Mouse (Mus musculus): Measurements from ENCODE around the gene Dtnbp1. TPM values are rescaled to one million over a fixed set of nuclear protein-coding genes. Genes with fewer than 3 reads are reported as not detected.
A peak's percentile ranks its signal among the peaks of the same experiment; 100 is the strongest.

Dtnbp1 gene
- polyA plus RNA-seq, 1 experiment from 2014 or later, result 133 TPM

GRCm38 (mm10) chr13:45031748-45032147 lies 29.8 kb upstream of the Dtnbp1 start:
- H3K9ac ChIP-seq (ENCODE audit: low read depth, low read length), result no peak overlapping the region
- H3K4me3 ChIP-seq (ENCODE audit: low read length), result no peak overlapping the region
- H3K9me3 ChIP-seq (ENCODE audit: control insufficient read depth, low read length), result no peaks in the 10 kb centered on the region
- no peaks in the 10 kb centered on the region for H3K36me3 ChIP-seq (ENCODE audit: control insufficient read depth, insufficient read depth, low read length)
- no peaks in the 10 kb centered on the region for H3K27me3 ChIP-seq (replicated peaks; ENCODE audit: control insufficient read depth, insufficient read depth, low read length)
- 75% methylated on average over 7 of the region's 7 CpGs for WGBS
- no peak overlapping the region for H3K27ac ChIP-seq (ENCODE audit: low read depth, low read length)
- no peaks in the 10 kb centered on the region for H3K4me1 ChIP-seq (ENCODE audit: control insufficient read depth, insufficient read depth, low read depth, low read length)
- no peak overlapping the region for H3K4me2 ChIP-seq (ENCODE audit: low read length)
- no peak for ATAC-seq

GRCm38 (mm10) chr13:45031314-45031713 lies 29.4 kb upstream of the Dtnbp1 start:
- Histone ChIP-seq H3K27ac (ENCODE audit: low read depth, low read length) (no peak overlapping the region), H3K36me3 (ENCODE audit: control insufficient read depth, insufficient read depth, low read length) (no peaks in the 10 kb centered on the region), H3K9me3 (ENCODE audit: control insufficient read depth, low read length) (no peaks in the 10 kb centered on the region), H3K4me3 (ENCODE audit: low read length) (no peak overlapping the region), H3K9ac (ENCODE audit: low read depth, low read length) (no peak overlapping the region), H3K4me2 (ENCODE audit: low read length) (no peak overlapping the region), H3K4me1 (ENCODE audit: control insufficient read depth, insufficient read depth, low read depth, low read length) (no peaks in the 10 kb centered on the region), H3K27me3 (replicated peaks; ENCODE audit: control insufficient read depth, insufficient read depth, low read length) (no peaks in the 10 kb centered on the region)
- WGBS, result 77% methylated on average over 10 of the region's 10 CpGs
- ATAC-seq, result no peak

DNA sequence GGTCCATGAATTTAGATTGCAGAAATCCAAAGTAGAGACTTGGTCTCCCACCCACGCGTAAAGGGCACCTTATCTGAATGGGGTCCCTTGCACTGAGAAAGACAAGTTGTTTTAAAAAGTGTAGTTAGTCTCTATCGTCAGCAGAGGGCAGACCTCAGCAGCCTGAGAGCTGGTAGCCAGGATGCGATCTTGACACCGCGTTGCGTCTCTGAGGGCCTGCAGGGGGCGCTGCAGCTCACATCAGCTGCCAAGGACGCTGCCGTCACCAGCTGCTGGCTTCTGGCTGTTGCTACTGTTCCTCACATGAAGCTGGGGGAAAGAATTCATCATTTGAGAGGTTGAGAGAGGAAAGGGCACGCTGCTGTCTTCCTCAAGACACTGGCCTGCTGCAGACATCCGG lies 28.9 kb upstream of the Dtnbp1 start:
- Histone ChIP-seq H3K4me2 (ENCODE audit: low read length) (no peak overlapping the region), H3K27ac (ENCODE audit: low read depth, low read length) (no peak overlapping the region), H3K27me3 (replicated peaks; ENCODE audit: control insufficient read depth, insufficient read depth, low read length) (no peaks in the 10 kb centered on the region), H3K9ac (ENCODE audit: low read depth, low read length) (no peak overlapping the region), H3K9me3 (ENCODE audit: control insufficient read depth, low read length) (no peaks in the 10 kb centered on the region), H3K36me3 (ENCODE audit: control insufficient read depth, insufficient read depth, low read length) (no peaks in the 10 kb centered on the region), H3K4me3 (ENCODE audit: low read length) (no peak overlapping the region), H3K4me1 (ENCODE audit: control insufficient read depth, insufficient read depth, low read depth, low read length) (no peaks in the 10 kb centered on the region)
- ATAC-seq, result peak; percentile 52
- WGBS, result 13% methylated on average over 12 of the region's 12 CpGs

DNA sequence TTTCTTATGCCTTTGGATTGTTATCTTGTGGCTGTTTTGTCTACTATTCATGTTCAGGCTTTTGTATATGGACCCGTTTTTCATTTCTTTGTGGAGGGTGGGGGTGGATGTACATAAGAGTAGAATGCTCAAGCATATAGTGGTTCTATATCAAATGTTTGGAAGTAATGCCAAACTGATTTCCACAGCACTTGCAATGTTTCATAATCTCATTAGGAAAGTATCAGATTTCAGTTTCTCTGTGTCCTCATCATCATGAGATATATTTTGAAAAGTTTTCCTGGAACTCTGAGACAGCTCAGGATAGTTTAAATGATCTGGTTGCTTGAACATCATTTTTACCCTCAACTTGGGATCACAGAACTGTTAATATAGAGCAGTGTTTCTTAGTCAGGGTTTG lies 27.8 kb upstream of the Dtnbp1 start:
- H3K27ac ChIP-seq (ENCODE audit: low read depth, low read length), result no peak overlapping the region
- H3K36me3 ChIP-seq (ENCODE audit: control insufficient read depth, insufficient read depth, low read length), result no peaks in the 10 kb centered on the region
- WGBS, result 90% methylated on average over 1 of the region's 1 CpGs
- H3K4me3 ChIP-seq (ENCODE audit: low read length), result no peak overlapping the region
- H3K4me1 ChIP-seq (ENCODE audit: control insufficient read depth, insufficient read depth, low read depth, low read length), result no peaks in the 10 kb centered on the region
- no peak overlapping the region for H3K9ac ChIP-seq (ENCODE audit: low read depth, low read length)
- no peaks in the 10 kb centered on the region for H3K9me3 ChIP-seq (ENCODE audit: control insufficient read depth, low read length)
- no peaks in the 10 kb centered on the region for H3K27me3 ChIP-seq (replicated peaks; ENCODE audit: control insufficient read depth, insufficient read depth, low read length)
- H3K4me2 ChIP-seq (ENCODE audit: low read length), result no peak overlapping the region
- no peak for ATAC-seq

DNA sequence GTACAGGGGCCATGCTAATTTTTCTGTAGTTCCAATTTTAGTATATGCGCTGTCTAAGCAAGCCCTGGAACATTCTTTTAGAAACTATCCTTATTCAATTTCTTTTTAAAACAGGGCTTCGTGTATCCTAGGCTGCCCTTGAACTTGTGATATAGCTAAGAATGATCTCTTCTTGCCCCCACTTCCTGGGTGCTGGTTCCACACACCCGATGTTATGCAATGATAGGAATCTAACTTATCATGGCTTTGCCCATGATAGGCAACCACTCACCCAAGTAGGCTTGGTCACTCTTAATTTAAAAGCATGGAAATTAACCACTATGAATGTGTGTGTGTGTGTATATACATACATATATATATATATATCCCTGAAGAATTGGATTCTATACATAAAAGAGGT lies 24.3 kb upstream of the Dtnbp1 start:
- Histone ChIP-seq H3K27ac (ENCODE audit: low read depth, low read length) (no peak overlapping the region), H3K9me3 (ENCODE audit: control insufficient read depth, low read length) (no peaks in the 10 kb centered on the region), H3K27me3 (replicated peaks; ENCODE audit: control insufficient read depth, insufficient read depth, low read length) (no peaks in the 10 kb centered on the region), H3K4me2 (ENCODE audit: low read length) (no peak overlapping the region), H3K4me1 (ENCODE audit: control insufficient read depth, insufficient read depth, low read depth, low read length) (no peaks in the 10 kb centered on the region), H3K4me3 (ENCODE audit: low read length) (no peak overlapping the region), H3K36me3 (ENCODE audit: control insufficient read depth, insufficient read depth, low read length) (no peaks in the 10 kb centered on the region), H3K9ac (ENCODE audit: low read depth, low read length) (no peak overlapping the region)
- 95% methylated on average over 3 of the region's 3 CpGs for WGBS
- no peak for ATAC-seq

GRCm38 (mm10) chr13:45024821-45025220 lies 22.9 kb upstream of the Dtnbp1 start:
- H3K9me3 ChIP-seq (ENCODE audit: control insufficient read depth, low read length), result no peaks in the 10 kb centered on the region
- no peak for ATAC-seq
- no peak overlapping the region for H3K4me2 ChIP-seq (ENCODE audit: low read length)
- no peak overlapping the region for H3K27ac ChIP-seq (ENCODE audit: low read depth, low read length)
- H3K4me1 ChIP-seq (ENCODE audit: control insufficient read depth, insufficient read depth, low read depth, low read length), result no peaks in the 10 kb centered on the region
- H3K27me3 ChIP-seq (replicated peaks; ENCODE audit: control insufficient read depth, insufficient read depth, low read length), result no peaks in the 10 kb centered on the region
- 87% methylated on average over 10 of the region's 10 CpGs for WGBS
- H3K4me3 ChIP-seq (ENCODE audit: low read length), result no peak overlapping the region
- H3K9ac ChIP-seq (ENCODE audit: low read depth, low read length), result no peak overlapping the region
- no peaks in the 10 kb centered on the region for H3K36me3 ChIP-seq (ENCODE audit: control insufficient read depth, insufficient read depth, low read length)

- WGBS, result 75% methylated on average over 20 of the region's 20 CpGs
- no peaks in the 10 kb centered on the region for H3K36me3 ChIP-seq (ENCODE audit: control insufficient read depth, insufficient read depth, low read length)
- no peaks in the 10 kb centered on the region for H3K9me3 ChIP-seq (ENCODE audit: control insufficient read depth, low read length)
- no peak overlapping the region for H3K4me3 ChIP-seq (ENCODE audit: low read length)
- no peaks in the 10 kb centered on the region for H3K4me1 ChIP-seq (ENCODE audit: control insufficient read depth, insufficient read depth, low read depth, low read length)
- H3K27me3 ChIP-seq (replicated peaks; ENCODE audit: control insufficient read depth, insufficient read depth, low read length), result no peaks in the 10 kb centered on the region
- no peak overlapping the region for H3K9ac ChIP-seq (ENCODE audit: low read depth, low read length)
- H3K4me2 ChIP-seq (ENCODE audit: low read length), result no peak overlapping the region
- no peak overlapping the region for H3K27ac ChIP-seq (ENCODE audit: low read depth, low read length)
- ATAC-seq, result no peak
Observed at GRCm38 (mm10) chr13:45023356-45024150, 21.6 kb upstream of the Dtnbp1 start.

DNA sequence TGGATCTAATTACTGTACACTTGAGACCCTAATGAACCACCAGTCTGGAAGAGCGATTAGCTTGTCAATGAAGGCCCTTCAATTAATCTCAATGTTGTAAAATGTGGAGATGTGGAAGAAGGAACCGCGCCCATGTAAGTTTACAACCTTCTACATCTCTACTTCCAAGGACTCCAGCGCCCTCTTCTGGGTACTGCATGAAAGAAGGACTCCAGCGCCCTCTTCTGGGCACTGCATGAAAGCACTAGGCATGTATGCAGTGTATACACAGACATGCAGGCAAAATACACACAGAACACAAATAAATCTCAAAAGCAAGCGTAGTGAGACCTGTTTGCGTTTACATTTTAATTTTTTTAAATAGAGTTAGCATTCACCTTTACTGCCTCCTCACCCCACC lies 6.2 kb upstream of the Dtnbp1 start:
- Histone ChIP-seq H3K27ac (ENCODE audit: low read depth, low read length) (no peak overlapping the region), H3K4me3 (ENCODE audit: low read length) (no peak overlapping the region), H3K9ac (ENCODE audit: low read depth, low read length) (no peak overlapping the region), H3K9me3 (ENCODE audit: control insufficient read depth, low read length) (no peaks in the 10 kb centered on the region), H3K4me1 (ENCODE audit: control insufficient read depth, insufficient read depth, low read depth, low read length) (no peaks in the 10 kb centered on the region), H3K27me3 (replicated peaks; ENCODE audit: control insufficient read depth, insufficient read depth, low read length) (no peaks in the 10 kb centered on the region), H3K4me2 (ENCODE audit: low read length) (no peak overlapping the region), H3K36me3 (ENCODE audit: control insufficient read depth, insufficient read depth, low read length) (no peaks in the 10 kb centered on the region)
- no peak for ATAC-seq
- WGBS, result 81% methylated on average over 7 of the region's 7 CpGs

DNA sequence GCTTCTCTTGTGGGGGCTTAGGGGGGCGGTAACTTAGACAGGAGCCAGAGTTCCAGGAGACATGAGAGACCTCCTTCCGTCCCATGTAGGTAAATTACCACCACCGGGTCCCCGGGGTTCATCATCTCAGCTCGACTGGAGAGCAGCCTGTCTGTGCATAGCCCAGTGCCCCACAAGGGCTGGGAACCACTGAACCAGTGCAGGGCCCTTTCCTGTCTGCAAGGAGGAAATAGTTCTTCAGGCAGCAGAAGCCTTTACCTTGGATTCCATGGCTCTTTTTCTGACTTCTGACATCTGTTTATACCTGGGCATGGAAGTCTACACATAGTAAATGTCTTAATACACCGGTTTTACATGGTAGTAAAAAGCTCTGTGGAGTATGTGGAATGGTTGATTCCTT lies 5.8 kb upstream of the Dtnbp1 start:
- no peaks in the 10 kb centered on the region for H3K36me3 ChIP-seq (ENCODE audit: control insufficient read depth, insufficient read depth, low read length)
- H3K4me2 ChIP-seq (ENCODE audit: low read length), result no peak overlapping the region
- ATAC-seq, result no peak
- peaks cover 2% of the 10 kb centered on the region for H3K4me1 ChIP-seq (ENCODE audit: control insufficient read depth, insufficient read depth, low read depth, low read length)
- no peaks in the 10 kb centered on the region for H3K27me3 ChIP-seq (replicated peaks; ENCODE audit: control insufficient read depth, insufficient read depth, low read length)
- no peak overlapping the region for H3K9ac ChIP-seq (ENCODE audit: low read depth, low read length)
- no peak overlapping the region for H3K27ac ChIP-seq (ENCODE audit: low read depth, low read length)
- no peaks in the 10 kb centered on the region for H3K9me3 ChIP-seq (ENCODE audit: control insufficient read depth, low read length)
- no peak overlapping the region for H3K4me3 ChIP-seq (ENCODE audit: low read length)
- WGBS, result 85% methylated on average over 6 of the region's 6 CpGs
